Mouse (Mus musculus) MEL (cell line): ENCODE results near the gene Zfp607b.

Source experiments
- CTCF ChIP-seq, 3 experiments: IDR thresholded peaks in 2 of 3; conservative IDR thresholded peaks in 1 of 3; 2 replicates each; pipeline ENCODE4 v1.5.1; 2011 to 2012; ENCODE audit warnings: low read length in 3 of 3, low read depth in 2 of 3, mild to moderate bottlenecking in 2 of 3, improper control_type of control experiment in 1 of 3, inconsistent platforms in 1 of 3, mixed read lengths in 1 of 3, moderate library complexity in 1 of 3; ENCODE audit not compliant: control insufficient read depth in 1 of 3, insufficient read depth in 1 of 3, poor library complexity in 1 of 3, severe bottlenecking in 1 of 3
- MYB ChIP-seq: IDR thresholded peaks from 2 replicates; pipeline ENCODE4 v1.6.1; 2011; ENCODE audit warnings: mild to moderate bottlenecking, low read depth, low read length, improper control_type of control experiment

DNA sequence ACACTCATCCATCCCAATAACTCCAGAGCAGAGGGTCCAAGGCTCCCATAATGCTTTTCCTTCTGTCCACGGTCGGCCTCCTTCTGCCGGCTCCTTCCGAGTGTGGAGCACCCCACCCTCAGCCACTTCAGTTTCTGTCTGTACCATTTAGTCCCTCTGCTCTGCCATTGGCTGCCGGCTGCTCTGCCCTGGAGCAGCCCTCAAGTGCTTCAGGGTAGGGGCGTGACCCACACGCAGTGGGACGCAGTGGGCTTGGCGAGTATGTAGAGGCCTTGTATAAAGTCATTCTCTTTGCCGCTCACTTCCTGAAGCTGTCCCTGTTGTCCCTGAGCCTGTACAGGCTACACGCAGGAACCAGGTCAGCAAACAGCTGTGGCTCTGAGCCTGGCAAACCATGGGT lies 39.4 kb upstream of the Zfp607b start:
- TF ChIP-seq CTCF (IDR thresholded peaks at IDR 0.05 in 2 of 3, conservative IDR thresholded peaks at IDR 0.05 in 1 of 3; ENCODE audit: control insufficient read depth in 1 of 3, insufficient read depth in 1 of 3, low read depth in 2 of 3, low read length in 3 of 3, poor library complexity in 1 of 3, severe bottlenecking in 1 of 3): no peak
- no peak for TF ChIP-seq MYB
